Mouse (Mus musculus) c-Kit-positive CD71-positive TER-119-negative erythroid progenitor cells, embryonic 14.5 days (primary cell): Measurements from ENCODE around the gene Mest.

Experiments used
- DNase-seq: peaks from one replicate; pipeline ENCODE4 v3.0.0-alpha.2; 2013; ENCODE audit warnings: low read depth

The Mest gene

DNA sequence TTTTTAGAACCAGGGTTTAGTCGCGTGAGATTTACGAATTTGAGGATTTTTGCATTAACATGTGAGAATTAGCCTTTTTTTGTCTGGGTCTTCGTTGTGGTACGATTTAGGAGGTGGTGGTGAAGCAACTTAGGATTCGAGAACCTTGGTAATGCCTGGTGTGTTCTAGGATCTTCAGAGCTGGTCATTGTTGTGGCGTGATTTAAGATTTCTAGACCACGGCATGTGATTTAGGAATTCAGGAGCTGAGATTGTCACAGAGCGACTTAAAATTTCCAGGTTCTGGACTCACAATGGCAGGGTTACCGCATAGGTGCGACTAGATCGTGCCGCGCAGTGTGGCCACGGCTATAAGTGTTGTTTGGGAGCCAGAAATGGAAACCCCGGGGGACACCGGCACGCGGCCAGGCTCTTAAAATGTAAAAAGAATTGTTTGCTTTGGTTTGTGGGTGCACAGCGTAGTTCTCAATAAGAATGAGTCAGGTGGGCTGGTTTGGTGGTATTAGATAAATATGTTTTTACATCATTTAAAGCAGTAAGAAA lies 15.2 kb downstream of the Mest start:
- DNase-seq, result no peak

DNA sequence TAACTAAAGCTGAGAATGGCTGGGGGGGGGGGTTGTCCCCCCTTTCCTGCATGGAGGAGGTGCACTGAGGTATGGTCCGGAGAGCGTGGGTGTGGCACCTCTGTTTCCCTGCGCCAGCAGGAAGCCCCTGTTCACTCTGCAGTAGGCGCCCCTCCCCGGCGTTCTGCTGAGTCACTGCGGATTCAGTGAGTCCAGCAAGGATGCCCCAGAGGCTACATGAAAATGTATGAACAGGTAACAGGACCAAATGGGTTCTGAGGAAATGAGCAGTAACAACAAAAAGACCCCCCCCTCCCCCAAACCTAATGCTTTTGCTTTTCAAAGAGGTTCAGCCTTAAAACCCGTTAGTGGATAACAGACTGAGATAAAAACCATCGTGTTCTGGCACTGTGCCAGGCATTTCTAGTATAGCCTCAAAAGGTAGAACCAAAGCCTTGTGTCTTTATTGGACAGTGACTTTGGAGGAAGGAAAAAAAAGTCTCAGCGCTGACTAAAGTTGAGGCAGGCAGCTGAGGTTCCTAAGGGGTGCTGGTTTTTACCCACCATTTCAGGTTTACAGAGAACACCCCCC lies 15.9 kb downstream of the Mest start:
- no peak for DNase-seq

DNA sequence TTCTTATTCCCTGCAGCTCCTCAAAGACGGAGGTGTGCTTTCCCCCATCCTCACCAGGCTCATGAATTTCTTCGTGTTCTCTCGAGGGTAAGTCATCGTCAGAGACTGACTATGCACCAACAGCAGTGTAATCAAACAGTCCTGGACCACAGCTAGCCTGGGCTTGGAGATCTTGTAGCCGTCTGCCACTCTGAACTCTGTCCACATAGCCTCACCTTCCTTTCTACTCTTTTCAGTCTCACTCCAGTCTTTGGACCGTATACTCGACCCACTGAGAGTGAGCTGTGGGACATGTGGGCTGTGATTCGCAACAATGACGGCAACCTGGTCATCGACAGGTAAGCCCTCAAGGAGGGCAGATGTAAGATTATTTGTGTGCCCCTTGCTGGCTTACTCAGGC lies 21.5 kb downstream of the Mest start:
- DNase-seq, result no peak

DNA sequence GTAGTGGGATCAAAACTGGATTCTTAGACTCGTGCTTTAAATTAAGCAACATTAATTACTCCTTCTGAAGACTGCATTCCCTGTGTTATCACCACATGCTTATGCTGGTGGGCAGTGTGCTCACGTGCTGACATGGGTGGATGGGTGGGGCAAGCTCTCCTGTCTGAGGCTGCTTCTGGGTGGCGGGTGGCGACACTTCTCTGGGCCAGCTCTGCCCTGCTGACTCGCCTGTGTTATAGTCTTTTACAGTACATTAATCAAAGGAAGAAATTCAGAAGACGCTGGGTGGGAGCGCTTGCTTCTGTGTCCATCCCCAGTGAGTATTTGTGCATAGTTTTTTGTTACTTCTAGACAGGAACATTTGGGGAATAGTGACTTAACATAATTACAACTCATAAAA lies 22.2 kb downstream of the Mest start:
- no peak for DNase-seq

DNA sequence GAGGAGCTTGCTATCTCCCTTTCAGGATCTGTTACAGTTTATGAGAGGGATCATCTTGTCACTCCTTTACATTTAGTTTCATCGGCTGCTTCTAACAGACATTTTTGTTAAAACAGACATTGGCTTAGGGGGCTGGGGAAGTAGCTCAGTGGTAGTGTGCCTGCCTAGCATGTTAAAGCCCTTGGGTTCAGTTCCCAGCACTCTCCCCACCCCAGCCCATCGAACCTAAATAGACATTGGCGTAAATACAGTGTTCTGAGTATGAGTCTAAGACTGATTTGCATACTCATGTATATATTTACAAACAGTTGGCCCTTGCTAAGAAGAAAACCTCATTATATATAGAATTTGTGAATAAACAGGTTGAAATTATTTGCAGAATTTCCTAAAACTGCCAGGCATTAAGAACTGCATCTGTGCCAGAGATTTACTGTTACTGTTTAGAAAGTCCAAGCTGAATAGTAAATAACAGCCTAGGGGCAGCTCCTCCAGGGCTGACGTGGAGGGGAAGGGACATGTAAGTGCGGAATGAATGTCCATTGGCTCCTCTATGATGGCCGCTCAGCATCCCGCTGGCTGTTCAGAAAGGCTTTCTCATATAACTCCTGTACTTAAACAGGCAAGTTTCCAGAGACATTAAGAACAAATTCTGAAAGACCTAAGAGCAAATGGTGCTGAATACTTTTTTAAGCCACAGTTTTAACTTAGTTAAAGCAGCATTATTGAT lies 24.4 kb downstream of the Mest start:
- DNase-seq, result no peak

DNA sequence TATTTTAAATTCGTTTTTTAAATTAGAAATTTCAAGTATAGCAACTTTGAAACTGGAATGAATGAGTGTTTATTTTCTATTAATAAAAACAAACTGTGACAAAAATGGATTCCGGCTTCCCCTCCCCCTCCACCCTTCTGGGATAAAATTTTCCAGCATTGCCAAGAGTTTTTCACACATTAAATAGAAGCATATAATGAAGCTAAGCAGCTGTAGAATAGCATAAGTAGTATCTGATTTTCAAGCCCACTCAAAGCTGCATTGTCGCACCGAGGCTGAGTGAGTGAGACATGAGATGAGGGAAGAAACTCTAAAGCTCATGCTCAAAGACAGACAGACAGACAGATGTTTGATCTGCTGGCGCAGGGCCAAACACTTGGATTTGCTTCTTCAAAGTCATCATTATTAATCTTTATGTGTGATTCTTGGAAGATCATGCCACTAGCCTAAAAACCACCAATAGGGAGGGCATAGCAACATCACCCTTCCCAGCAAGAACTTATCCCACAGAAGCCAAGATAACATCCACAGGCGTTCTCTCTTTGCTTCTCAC lies 25.1 kb downstream of the Mest start:
- DNase-seq, result no peak

DNA sequence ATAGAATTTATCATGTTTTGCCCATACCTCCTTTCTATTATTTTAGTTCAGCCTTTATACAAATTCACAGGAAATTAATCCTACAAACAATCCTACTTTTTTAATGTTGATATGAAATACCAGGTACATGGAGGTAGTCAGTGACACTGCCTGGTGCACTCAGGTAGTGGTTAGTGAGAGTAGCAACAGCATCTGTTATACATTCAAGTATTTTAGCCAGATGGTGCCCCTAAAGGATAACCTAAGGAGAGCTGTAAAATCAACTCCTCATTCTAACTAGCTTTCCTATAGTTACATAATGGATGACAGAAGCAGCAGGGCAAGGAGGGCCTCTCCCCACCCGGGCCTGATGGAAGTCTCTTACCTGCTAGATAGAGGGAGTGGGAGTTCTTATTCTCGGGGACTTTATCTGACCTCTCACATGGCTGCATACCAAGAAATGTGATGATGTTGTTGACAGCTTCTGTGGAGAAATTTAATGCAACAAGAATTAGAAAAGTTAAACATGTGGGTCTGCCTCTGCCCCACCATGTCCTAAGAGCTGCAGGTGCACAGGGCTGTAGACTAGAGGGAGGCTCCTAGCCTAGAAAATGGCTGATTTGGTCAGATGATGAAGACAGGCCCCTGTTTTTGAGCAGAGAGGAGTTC lies 25.8 kb downstream of the Mest start:
- no peak for DNase-seq

DNA sequence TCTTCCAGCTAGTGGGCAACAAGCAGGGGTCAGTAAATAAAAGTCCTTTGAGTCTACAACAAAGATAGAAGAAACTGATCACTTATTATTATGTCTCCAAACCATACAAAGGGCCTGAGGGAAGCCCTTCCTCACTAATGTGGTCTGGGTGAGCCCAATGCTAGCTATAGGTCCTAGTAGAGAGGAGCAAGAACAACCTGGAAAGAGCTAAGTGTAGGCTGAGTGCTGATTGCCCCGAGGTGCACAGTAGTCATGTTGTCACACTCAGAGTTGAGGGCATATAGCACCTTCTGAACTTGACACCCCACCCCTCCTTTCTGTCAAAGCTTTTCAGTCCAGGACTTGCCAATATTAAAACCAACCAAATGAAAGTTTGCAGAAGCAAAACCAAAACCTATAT lies 26.5 kb downstream of the Mest start:
- no peak for DNase-seq

DNA sequence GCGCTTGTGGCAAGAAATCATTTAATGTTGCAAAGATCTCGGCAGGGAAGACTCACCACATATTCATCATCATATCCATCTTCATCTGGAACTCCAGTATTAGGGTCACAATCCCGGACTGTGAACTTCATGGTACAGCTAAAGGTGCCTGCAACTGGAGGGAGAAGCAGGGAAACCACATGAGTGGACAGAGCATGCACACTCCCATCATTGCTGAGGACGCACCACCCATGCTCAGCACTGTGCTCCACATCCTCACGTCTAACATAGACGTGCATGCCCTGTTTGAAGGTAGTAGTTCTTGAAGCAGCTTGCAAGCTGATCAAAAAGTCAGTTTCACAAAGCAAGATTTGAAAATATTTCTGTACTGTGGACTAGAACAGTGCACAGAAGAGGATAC lies 27.1 kb downstream of the Mest start:
- DNase-seq, result no peak

DNA sequence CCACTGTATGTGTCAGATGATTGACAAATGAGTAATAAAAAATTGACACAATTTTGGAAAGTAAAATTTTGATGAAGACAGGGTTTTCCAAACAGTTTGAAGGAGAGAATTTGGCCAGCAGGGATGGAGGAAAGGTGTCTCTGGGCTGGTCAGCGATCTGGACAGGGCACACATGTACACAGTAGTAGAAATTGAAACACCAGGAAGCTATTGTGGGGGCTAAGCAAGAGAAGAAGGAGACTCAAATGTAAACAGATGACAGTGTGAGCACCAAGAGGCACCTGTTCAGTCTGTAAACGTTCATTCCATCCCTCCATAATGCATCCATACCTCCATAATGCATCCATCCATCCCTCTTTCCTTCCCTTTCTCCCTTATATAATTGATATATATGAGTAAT lies 27.9 kb downstream of the Mest start:
- no peak for DNase-seq
